Mouse (Mus musculus): ENCODE results near the gene Lipc. TPM values are rescaled to one million over a fixed set of nuclear protein-coding genes. Genes with fewer than 3 reads are reported as not detected.

Lipc gene
- polyA plus RNA-seq, 1 experiment from 2014 or later, result 0.26 TPM

DNA sequence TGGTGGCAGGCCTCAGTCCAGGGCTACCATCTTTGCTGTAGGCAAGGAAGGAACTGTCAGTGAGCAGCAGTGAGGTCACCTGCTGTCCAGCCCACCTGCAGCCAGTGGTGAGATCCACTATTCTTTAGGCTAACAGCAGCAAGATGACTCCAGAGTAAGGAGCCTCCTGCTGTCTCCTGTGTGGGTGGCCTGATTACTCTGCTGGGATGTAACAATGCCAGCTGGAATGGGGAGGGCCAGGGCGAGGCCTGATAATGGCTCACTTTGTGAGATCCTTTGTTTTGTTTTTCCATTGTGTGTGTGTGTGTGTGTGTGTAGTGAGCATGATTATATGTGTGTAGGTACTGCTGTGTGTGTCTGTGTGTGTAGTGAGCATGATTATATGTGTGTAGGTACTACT lies 134.6 kb downstream of the Lipc start:
- 80% methylated on average over 1 of the region's 1 CpGs for WGBS (ENCODE audit: missing documents)
- no peak overlapping the region for H3K4me3 ChIP-seq (ENCODE audit: inconsistent target)
- no peaks in the 10 kb centered on the region for H3K36me3 ChIP-seq (ENCODE audit: inconsistent target)
- H3K27ac ChIP-seq, result no peak overlapping the region
- no peaks in the 10 kb centered on the region for H3K79me2 ChIP-seq (ENCODE audit: inconsistent target)

GRCm38 (mm10) chr9:70816701-70817305 lies 135.2 kb downstream of the Lipc start:
- Histone ChIP-seq H3K4me3 (ENCODE audit: inconsistent target) (no peak overlapping the region), H3K27ac (no peak overlapping the region), H3K36me3 (ENCODE audit: inconsistent target) (no peaks in the 10 kb centered on the region), H3K79me2 (ENCODE audit: inconsistent target) (no peaks in the 10 kb centered on the region)
- 93% methylated on average over 13 of the region's 14 CpGs for WGBS (ENCODE audit: missing documents)

- 76% methylated on average over 11 of the region's 12 CpGs for WGBS (ENCODE audit: missing documents)
- H3K79me2 ChIP-seq (ENCODE audit: inconsistent target), result no peaks in the 10 kb centered on the region
- no peaks in the 10 kb centered on the region for H3K36me3 ChIP-seq (ENCODE audit: inconsistent target)
- no peak overlapping the region for H3K27ac ChIP-seq
- H3K4me3 ChIP-seq (ENCODE audit: inconsistent target), result no peak overlapping the region
These were observed 139.5 kb downstream of the Lipc start for GRCm38 (mm10) chr9:70812551-70812950.

- Histone ChIP-seq H3K27ac (no peak overlapping the region), H3K36me3 (ENCODE audit: inconsistent target) (no peaks in the 10 kb centered on the region), H3K79me2 (ENCODE audit: inconsistent target) (no peaks in the 10 kb centered on the region), H3K4me3 (ENCODE audit: inconsistent target) (no peak overlapping the region)
- 72% methylated on average over 10 of the region's 11 CpGs for WGBS (ENCODE audit: missing documents)
These were observed 144.3 kb downstream of the Lipc start for GRCm38 (mm10) chr9:70807714-70808113.

DNA sequence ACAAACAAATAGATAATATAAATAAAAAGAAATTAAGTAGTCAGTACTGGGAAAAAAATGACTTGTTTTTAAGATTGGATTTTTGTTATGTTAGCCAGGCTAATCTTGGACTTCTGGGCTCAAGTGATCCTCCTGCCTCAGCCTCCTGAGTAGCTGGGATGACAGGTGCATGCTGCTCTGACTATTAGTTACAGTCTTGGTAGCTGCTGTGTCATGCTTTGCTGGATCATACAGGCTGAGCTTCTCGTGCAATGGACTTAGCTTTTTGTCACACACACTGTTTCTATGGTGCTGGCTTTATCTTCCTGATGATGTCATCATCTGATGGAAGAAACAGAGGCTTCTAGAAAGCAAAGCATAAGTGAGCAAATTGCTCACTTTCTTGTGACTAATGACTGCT lies 146.0 kb downstream of the Lipc start:
- no peak overlapping the region for H3K4me3 ChIP-seq (ENCODE audit: inconsistent target)
- H3K79me2 ChIP-seq (ENCODE audit: inconsistent target), result no peaks in the 10 kb centered on the region
- WGBS (ENCODE audit: missing documents), result 58% methylated on average over 1 of the region's 1 CpGs
- H3K36me3 ChIP-seq (ENCODE audit: inconsistent target), result no peaks in the 10 kb centered on the region
- H3K27ac ChIP-seq, result no peak overlapping the region

- H3K79me2 ChIP-seq (ENCODE audit: inconsistent target), result no peaks in the 10 kb centered on the region
- H3K4me3 ChIP-seq (ENCODE audit: inconsistent target), result no peak overlapping the region
- H3K36me3 ChIP-seq (ENCODE audit: inconsistent target), result no peaks in the 10 kb centered on the region
- no peak overlapping the region for H3K27ac ChIP-seq
- 88% methylated on average over 3 of the region's 3 CpGs for WGBS (ENCODE audit: missing documents)
These were observed 149.2 kb downstream of the Lipc start for GRCm38 (mm10) chr9:70802816-70803215.

GRCm38 (mm10) chr9:70801761-70802160 lies 150.3 kb downstream of the Lipc start:
- Histone ChIP-seq H3K79me2 (ENCODE audit: inconsistent target) (no peaks in the 10 kb centered on the region), H3K36me3 (ENCODE audit: inconsistent target) (no peaks in the 10 kb centered on the region), H3K27ac (no peak overlapping the region), H3K4me3 (ENCODE audit: inconsistent target) (no peak overlapping the region)
- 86% methylated on average over 3 of the region's 3 CpGs for WGBS (ENCODE audit: missing documents)

GRCm38 (mm10) chr9:70800588-70801315 lies 151.3 kb downstream of the Lipc start:
- WGBS (ENCODE audit: missing documents), result 80% methylated on average over 8 of the region's 8 CpGs
- Histone ChIP-seq H3K4me3 (ENCODE audit: inconsistent target) (no peak overlapping the region), H3K79me2 (ENCODE audit: inconsistent target) (no peaks in the 10 kb centered on the region)

GRCm38 (mm10) chr9:70795439-70795757 lies 156.6 kb downstream of the Lipc start:
- Histone ChIP-seq H3K4me3 (ENCODE audit: inconsistent target) (no peak overlapping the region), H3K36me3 (ENCODE audit: inconsistent target) (no peaks in the 10 kb centered on the region), H3K79me2 (ENCODE audit: inconsistent target) (no peaks in the 10 kb centered on the region), H3K27ac (no peak overlapping the region)
- 78% methylated on average over 2 of the region's 2 CpGs for WGBS (ENCODE audit: missing documents)

More at GRCm38 (mm10) chr9:70800588-70801315, 151.3 kb downstream of the Lipc start:
- Histone ChIP-seq H3K36me3 (ENCODE audit: inconsistent target) (no peaks in the 10 kb centered on the region), H3K27ac (no peak overlapping the region)

GRCm38 (mm10) chr9:70794643-70795438 lies 157.2 kb downstream of the Lipc start:
- 92% methylated on average over 15 of the region's 15 CpGs for WGBS (ENCODE audit: missing documents)
- H3K27ac ChIP-seq, result no peak overlapping the region
- H3K36me3 ChIP-seq (ENCODE audit: inconsistent target), result no peaks in the 10 kb centered on the region
- H3K79me2 ChIP-seq (ENCODE audit: inconsistent target), result no peaks in the 10 kb centered on the region
- H3K4me3 ChIP-seq (ENCODE audit: inconsistent target), result no peak overlapping the region

DNA sequence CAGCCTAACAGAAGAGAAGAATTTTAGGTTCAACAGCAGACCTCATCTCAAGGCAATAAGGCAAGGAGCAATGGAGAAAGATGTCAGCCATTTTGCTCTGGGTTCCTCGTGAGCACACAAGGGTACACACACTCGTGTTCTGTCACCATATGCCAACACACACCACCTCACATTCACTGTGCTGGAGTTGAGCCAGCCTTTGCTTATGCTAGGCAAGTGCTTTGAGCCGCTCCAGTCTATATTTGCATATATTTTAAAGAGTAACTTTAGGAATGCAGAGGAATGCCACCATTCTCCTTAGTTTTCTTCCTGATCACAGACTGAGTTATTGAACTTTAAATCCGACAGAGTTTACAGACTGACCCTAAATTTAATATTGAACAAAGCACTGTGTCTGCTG lies 161.4 kb downstream of the Lipc start:
- WGBS (ENCODE audit: missing documents), result 98% methylated on average over 4 of the region's 4 CpGs
- no peaks in the 10 kb centered on the region for H3K36me3 ChIP-seq (ENCODE audit: inconsistent target)
- H3K79me2 ChIP-seq (ENCODE audit: inconsistent target), result no peaks in the 10 kb centered on the region
- H3K4me3 ChIP-seq (ENCODE audit: inconsistent target), result no peak overlapping the region
- no peak overlapping the region for H3K27ac ChIP-seq

GRCm38 (mm10) chr9:70788705-70789104 lies 163.3 kb downstream of the Lipc start:
- Histone ChIP-seq H3K36me3 (ENCODE audit: inconsistent target) (no peaks in the 10 kb centered on the region), H3K27ac (no peak overlapping the region), H3K79me2 (ENCODE audit: inconsistent target) (no peaks in the 10 kb centered on the region), H3K4me3 (ENCODE audit: inconsistent target) (no peak overlapping the region)
- 88% methylated on average over 7 of the region's 7 CpGs for WGBS (ENCODE audit: missing documents)

GRCm38 (mm10) chr9:70782191-70782590 lies 169.8 kb downstream of the Lipc start:
- no peak overlapping the region for H3K27ac ChIP-seq
- no peaks in the 10 kb centered on the region for H3K79me2 ChIP-seq (ENCODE audit: inconsistent target)
- no peak overlapping the region for H3K4me3 ChIP-seq (ENCODE audit: inconsistent target)
- WGBS (ENCODE audit: missing documents), result 98% methylated on average over 3 of the region's 3 CpGs
- H3K36me3 ChIP-seq (ENCODE audit: inconsistent target), result peaks cover 26% of the 10 kb centered on the region; the same call in 1 of the 2 replicates

GRCm38 (mm10) chr9:70775517-70775916 lies 176.5 kb downstream of the Lipc start:
- 93% methylated on average over 2 of the region's 2 CpGs for WGBS (ENCODE audit: missing documents)

DNA sequence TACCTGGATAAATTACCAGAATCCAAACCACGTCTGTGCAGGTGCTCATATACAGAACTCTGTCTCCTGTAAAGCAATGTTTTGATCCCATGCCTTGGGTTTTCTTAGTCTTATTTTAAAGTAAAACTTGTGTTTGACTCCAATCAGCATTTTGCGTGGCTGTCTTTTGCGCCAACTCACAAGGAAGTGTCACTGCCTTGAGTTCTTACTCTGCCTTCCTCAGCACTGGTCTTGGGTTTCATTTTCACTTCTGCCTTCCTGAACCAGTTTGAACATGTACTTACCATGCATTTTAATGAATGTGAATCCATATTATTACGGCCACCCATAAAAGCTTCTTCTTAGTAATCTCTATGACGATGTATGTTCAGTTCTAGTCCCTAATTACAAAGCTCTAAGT lies 191.1 kb downstream of the Lipc start:
- Histone ChIP-seq H3K4me3 (ENCODE audit: inconsistent target) (peak overlapping the region; percentile 4; the same call in 1 of the 2 replicates), H3K36me3 (ENCODE audit: inconsistent target) (peaks cover 7% of the 10 kb centered on the region; the same call in 1 of the 2 replicates), H3K27ac (peak overlapping the region; percentile 76), H3K79me2 (ENCODE audit: inconsistent target) (no peaks in the 10 kb centered on the region)
- 2% methylated on average over 5 of the region's 5 CpGs for WGBS (ENCODE audit: missing documents)

More at GRCm38 (mm10) chr9:70775517-70775916, 176.5 kb downstream of the Lipc start:
- Histone ChIP-seq H3K79me2 (ENCODE audit: inconsistent target) (no peaks in the 10 kb centered on the region), H3K36me3 (ENCODE audit: inconsistent target) (peaks cover 31% of the 10 kb centered on the region; the same call in 1 of the 2 replicates), H3K27ac (no peak overlapping the region), H3K4me3 (ENCODE audit: inconsistent target) (no peak overlapping the region)
